Mouse (Mus musculus) lung, adult 2 months (tissue): ENCODE measurements around the gene Fam219b. TPM values are rescaled to one million over a fixed set of nuclear protein-coding genes. Genes with fewer than 3 reads are reported as not detected.

Experiments
- DNase-seq: peaks from one replicate; pipeline ENCODE4 v3.0.0; 2022
- H3K4me1 ChIP-seq: fragments of 200-500 bp; 2 replicates; pipeline ENCODE4 v1.6.1; 2011; ENCODE audit warnings: low read length; ENCODE audit not compliant: control insufficient read depth, insufficient read depth
- H3K4me3 ChIP-seq: fragments of 200-500 bp; replicated peaks from 2 replicates; pipeline ENCODE3; 2011; ENCODE audit warnings: low read depth, mild to moderate bottlenecking, control low read depth, low read length; ENCODE audit errors: extremely low read depth
- CTCF ChIP-seq: fragments of 200-500 bp; IDR thresholded peaks from 2 replicates; pipeline ENCODE4 v1.5.1; 2011; ENCODE audit warnings: mild to moderate bottlenecking, low read length, control low read depth; ENCODE audit not compliant: insufficient read depth
- POLR2A ChIP-seq: fragments of 200-500 bp; IDR thresholded peaks from 2 replicates; pipeline ENCODE4 v1.6.1; 2011; ENCODE audit warnings: low read depth, mild to moderate bottlenecking, control low read depth, low read length, borderline replicate concordance; ENCODE audit errors: extremely low read depth
- WGBS: fragments of 180-500 bp; shearing (Covaris S2); methylation state at CpG from one replicate; pipeline ENCODE4 v1.1.7; 2018; 5-methylcytosine and 5-hydroxymethylcytosine counted together
- polyA plus RNA-seq: library from polyadenylated mRNA; depleted of rRNA; stranded (reverse); fragments of >200 nt; gene quantifications from 2 replicates; pipeline ENCODE4 v1.2.3, GENCODE M21; 2012; rRNA removed

Gene Fam219b
- 9.5 and 16.9 TPM in 2 replicates for polyA plus RNA-seq

DNA sequence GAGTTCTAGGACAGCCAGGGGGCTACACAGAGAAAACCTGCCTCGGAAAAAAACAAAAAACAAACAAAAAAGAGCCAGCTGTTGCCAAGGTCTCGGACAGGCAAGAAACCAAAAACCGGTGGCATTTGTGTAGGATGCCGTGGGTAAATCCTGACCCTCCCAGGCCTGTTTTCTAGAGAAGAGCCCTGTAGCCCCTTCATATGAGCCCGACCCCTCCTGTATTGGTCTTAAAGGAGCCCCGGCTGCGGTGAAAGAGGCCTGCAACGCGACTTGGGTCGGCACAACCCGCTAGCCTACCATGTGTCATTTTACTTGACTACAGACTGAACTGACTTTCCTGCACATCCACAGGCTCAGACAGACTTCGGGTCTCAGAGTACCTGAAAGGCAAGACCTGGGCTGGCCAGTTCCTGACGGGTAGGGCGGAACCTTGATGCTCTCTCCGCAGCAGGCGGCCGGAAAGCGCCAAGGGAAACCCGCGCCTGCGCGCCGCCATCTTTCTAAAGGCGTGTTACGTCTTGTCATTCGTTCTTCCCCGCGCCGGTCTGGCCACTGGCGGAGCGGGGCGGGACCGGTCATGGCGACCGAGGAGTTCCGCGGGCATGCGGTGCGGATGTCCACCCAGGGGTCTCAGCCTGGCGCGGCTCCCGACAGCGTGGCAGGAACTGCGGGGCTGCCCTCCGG, at the start of gene Fam219b:
Gene Fam219b, plus strand, starts transcription at position 485 of the 684 bp plus-strand sequence.
- TF ChIP-seq CTCF (no peak), POLR2A (peak; percentile 76; the same call in 1 of the 2 replicates)
- peak within 1 kb of the TSS; percentile 72 for H3K4me3 ChIP-seq
- 1% methylated on average over 45 of the region's 45 CpGs for WGBS

DNA sequence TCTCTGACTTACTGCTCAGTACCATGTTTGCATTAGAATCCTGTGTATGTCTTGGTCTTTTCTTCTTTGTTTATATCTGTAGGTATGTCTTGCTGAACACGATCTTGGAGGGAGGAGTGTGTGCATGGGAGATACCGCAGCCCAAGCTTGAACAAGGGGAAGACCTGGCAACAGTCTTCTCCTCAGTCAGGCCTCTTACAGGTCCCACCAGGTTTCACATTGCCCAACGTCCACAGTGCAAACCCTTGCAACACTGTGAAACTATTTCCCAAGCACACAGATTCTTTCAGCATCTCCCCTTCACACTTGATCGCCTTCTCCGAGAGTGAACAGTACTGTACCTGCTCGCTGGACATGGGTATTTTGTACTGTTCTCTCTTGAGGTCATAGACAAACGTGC, 49.5 kb upstream of the Fam219b start:
- TF ChIP-seq POLR2A: no peak
- TF ChIP-seq CTCF: no peak
- DNase-seq: no peak
- Histone ChIP-seq H3K4me3 (no peak overlapping the region), H3K4me1 (no peaks in the 10 kb centered on the region)
- 58% methylated on average over 7 of the region's 7 CpGs for WGBS

More for the DNA sequence above, at the start of gene Fam219b:
- peaks cover 3% of the 10 kb centered on the region; the same call in 1 of the 2 replicates for H3K4me1 ChIP-seq
- DNase-seq: peak; percentile 87

- no peak for DNase-seq
- 88% methylated on average over 2 of the region's 2 CpGs for WGBS
- no peak overlapping the region for H3K4me3 ChIP-seq
Measured at GRCm38 (mm10) chr9:57493532-57493931, 43.8 kb upstream of the Fam219b start.

GRCm38 (mm10) chr9:57494970-57495369, 42.4 kb upstream of the Fam219b start:
- no peak overlapping the region for H3K4me3 ChIP-seq
- H3K4me1 ChIP-seq: no peaks in the 10 kb centered on the region
- TF ChIP-seq POLR2A: no peak
- no peak for TF ChIP-seq CTCF
- no peak for DNase-seq

More at GRCm38 (mm10) chr9:57493532-57493931, 43.8 kb upstream of the Fam219b start:
- TF ChIP-seq CTCF (no peak), POLR2A (no peak)
- no peaks in the 10 kb centered on the region for H3K4me1 ChIP-seq

GRCm38 (mm10) chr9:57497236-57497635, 40.1 kb upstream of the Fam219b start:
- DNase-seq: no peak
- no peak overlapping the region for H3K4me3 ChIP-seq
- no peaks in the 10 kb centered on the region for H3K4me1 ChIP-seq
- TF ChIP-seq CTCF (no peak), POLR2A (no peak)
- 49% methylated on average over 5 of the region's 5 CpGs for WGBS

DNA sequence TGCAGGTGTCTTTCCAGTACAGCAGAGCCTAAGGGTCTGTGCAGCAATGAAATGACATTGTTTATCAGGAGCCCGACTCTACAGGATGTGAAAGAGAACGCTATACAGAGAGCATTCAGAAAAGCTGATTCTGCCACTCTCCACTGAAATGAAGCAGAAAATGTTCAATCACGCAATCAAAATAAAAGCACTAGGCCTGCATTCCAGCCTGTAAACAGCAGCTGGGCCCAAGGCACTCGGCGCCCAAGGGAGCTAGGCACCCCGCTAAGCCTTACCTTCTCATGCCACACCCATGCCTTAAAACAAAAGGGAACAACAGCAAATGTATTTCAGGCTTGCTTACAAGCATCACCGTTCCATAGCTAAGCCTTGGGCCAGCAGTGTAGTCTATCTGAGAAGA, 38.8 kb upstream of the Fam219b start:
- Histone ChIP-seq H3K4me3 (no peak overlapping the region), H3K4me1 (peaks cover 3% of the 10 kb centered on the region; the same call in 1 of the 2 replicates)
- TF ChIP-seq CTCF (no peak), POLR2A (no peak)
- WGBS: 56% methylated on average over 7 of the region's 7 CpGs
- no peak for DNase-seq

DNA sequence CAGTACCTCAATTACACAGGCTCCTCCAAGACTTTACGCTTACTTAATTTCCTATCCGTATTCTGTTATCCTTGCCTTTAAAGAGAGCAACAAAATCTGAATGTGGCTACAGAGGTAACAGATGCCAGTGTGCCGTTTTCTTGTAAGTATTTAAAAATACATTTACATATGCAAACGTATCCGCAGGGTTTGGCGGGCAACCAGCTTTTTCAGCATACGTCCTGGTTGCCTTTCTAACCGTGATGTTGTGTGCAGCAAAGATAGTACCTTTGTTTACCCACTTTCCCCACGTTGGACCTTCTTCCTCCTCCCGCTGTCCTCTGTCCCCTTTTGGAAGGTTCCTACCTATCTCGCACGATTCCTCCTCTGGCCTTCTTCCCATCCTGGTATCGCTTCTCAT, 35.9 kb upstream of the Fam219b start:
- no peak overlapping the region for H3K4me3 ChIP-seq
- TF ChIP-seq CTCF: no peak
- no peak for TF ChIP-seq POLR2A
- H3K4me1 ChIP-seq: peaks cover 6% of the 10 kb centered on the region; the same call in 1 of the 2 replicates
- DNase-seq: no peak
- 15% methylated on average over 13 of the region's 13 CpGs for WGBS

DNA sequence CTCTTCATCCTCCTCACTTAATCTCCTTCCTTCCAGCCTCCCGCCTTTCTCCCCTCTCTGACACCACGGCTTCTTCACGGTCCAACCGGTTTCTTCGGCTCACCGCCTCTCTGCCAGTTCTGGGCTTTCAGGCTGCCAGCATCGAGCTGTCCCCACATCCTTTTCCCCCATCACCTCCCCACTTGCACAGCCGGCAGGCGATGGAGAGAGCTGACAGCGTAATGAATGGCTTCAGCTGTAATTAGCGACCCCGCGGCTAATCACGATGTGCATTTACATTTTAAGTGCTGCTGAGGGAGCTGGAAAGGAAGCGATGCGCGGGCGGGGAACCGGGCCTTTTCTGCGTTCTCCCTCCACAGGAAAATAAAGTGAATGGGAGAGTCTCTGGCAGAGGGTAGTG, 35.5 kb upstream of the Fam219b start:
- Histone ChIP-seq H3K4me3 (no peak overlapping the region), H3K4me1 (peaks cover 6% of the 10 kb centered on the region; the same call in 1 of the 2 replicates)
- WGBS: 10% methylated on average over 20 of the region's 20 CpGs
- TF ChIP-seq CTCF (no peak), POLR2A (no peak)
- DNase-seq: no peak

- DNase-seq: no peak
- 8% methylated on average over 23 of the region's 23 CpGs for WGBS
- Histone ChIP-seq H3K4me3 (no peak overlapping the region), H3K4me1 (peaks cover 6% of the 10 kb centered on the region; the same call in 1 of the 2 replicates)
- TF ChIP-seq POLR2A (no peak), CTCF (no peak)
Measured at GRCm38 (mm10) chr9:57502911-57503621, 34.3 kb upstream of the Fam219b start.
